Mouse (Mus musculus) thymus, adult 2 months (tissue): ENCODE measurements around the gene Gm21905.

Source experiments
- CTCF ChIP-seq: fragments of 200-500 bp; IDR thresholded peaks from 2 replicates; pipeline ENCODE4 v1.5.1; 2012; ENCODE audit warnings: mild to moderate bottlenecking, control low read depth, low read length, moderate library complexity, borderline replicate concordance; ENCODE audit not compliant: control insufficient read depth, poor library complexity, insufficient read depth; ENCODE audit errors: extremely low read depth
- POLR2A ChIP-seq: fragments of 200-500 bp; IDR thresholded peaks from 2 replicates; pipeline ENCODE4 v1.6.1; 2012; ENCODE audit warnings: mild to moderate bottlenecking, low read length, control low read depth, moderate library complexity; ENCODE audit not compliant: control insufficient read depth, poor library complexity, insufficient read depth; ENCODE audit errors: extremely low read depth

GRCm38 (mm10) chr5:67898921-67899320 lies 47.3 kb downstream of the Gm21905 start:
- TF ChIP-seq CTCF (no peak), POLR2A (no peak)
